ENCODE assay signal across 8 mouse cellular contexts in the genomic region with DNA sequence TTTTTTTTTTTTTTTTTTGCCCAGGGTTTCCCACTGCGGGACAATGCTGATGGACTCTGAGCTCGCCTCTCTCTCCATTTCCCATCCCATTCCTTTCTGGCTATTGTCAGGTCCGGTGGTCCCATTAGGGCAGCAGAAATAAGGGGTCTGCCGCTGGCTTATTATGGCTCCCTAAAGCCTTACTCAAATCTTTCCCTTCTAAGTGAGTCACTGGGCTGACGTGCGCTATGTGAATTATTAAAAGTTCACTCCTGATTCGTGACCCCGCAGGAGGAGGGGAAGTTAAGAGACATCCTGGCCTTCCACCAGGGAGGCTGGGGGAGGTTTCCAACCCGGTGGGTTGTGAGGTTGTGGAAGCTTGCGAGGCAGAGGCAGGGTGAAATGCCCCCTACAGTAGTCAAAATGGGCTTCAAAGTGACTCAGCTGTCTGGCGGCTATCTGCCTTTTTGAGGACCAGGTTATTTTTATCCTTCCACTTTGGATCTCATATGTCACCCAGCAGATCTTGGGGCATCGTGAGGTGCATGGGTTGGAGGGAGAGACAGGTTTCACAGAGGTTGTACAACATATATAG. TPM values are rescaled to one million over a fixed set of nuclear protein-coding genes. Genes with fewer than 3 reads are reported as not detected.
A peak's percentile ranks its signal among the peaks of the same experiment; 100 is the strongest.
DNase-seq lines count a peak whose midpoint lies in the region; ATAC-seq lines count a peak whose summit lies in the region.

No protein-coding gene starts in this region.

- no peak for DNase-seq in lung, adult 18-20 months
- peak; percentile 12 for DNase-seq in embryonic facial prominence, embryonic 14.5 days (ENCODE audit: low spot score)
- DNase-seq in liver, embryonic 13.5 days = no peak
- peak; percentile 6 for DNase-seq in yolk sac, embryonic 10.5 days (ENCODE audit: low spot score)
- DNase-seq in layer of hippocampus, adult 11-12 months (ENCODE audit: low spot score) = no peak

- no peak for ATAC-seq in lung, embryonic 15.5 days (ENCODE audit: borderline replicate concordance, extremely low read depth, low FRiP score, low TSS enrichment)
- ATAC-seq in embryonic facial prominence, embryonic 14.5 days (ENCODE audit: low read depth) = no peak
- no peak for ATAC-seq in heart, embryonic 14.5 days (ENCODE audit: insufficient number of reproducible peaks, insufficient read depth, low FRiP score, low read depth)
- ATAC-seq in liver, embryonic 13.5 days (ENCODE audit: low read depth) = no peak
- no peak for ATAC-seq in activated CD4-positive, CD25-positive, alpha-beta regulatory T cell, adult 4 months

- peak overlapping the region; percentile 92 for H3K4me2 ChIP-seq in lung, embryonic 15.5 days
- peak overlapping the region; percentile 86 for H3K4me2 ChIP-seq in embryonic facial prominence, embryonic 14.5 days (ENCODE audit: low read depth, low read length)
- peak overlapping the region; percentile 65 for H3K4me2 ChIP-seq in heart, embryonic 14.5 days (ENCODE audit: low read length)
- peak overlapping the region; percentile 24; the same call in 1 of the 2 replicates for H3K4me2 ChIP-seq in liver, embryonic 13.5 days

- WGBS in lung, embryonic 15.5 days = 4% methylated on average over 12 of the region's 12 CpGs
- WGBS in embryonic facial prominence, embryonic 14.5 days = 4% methylated on average over 12 of the region's 12 CpGs
- WGBS in heart, embryonic 14.5 days = 4% methylated on average over 12 of the region's 12 CpGs
- 6% methylated on average over 12 of the region's 12 CpGs for WGBS in liver, embryonic 13.5 days (ENCODE audit: insufficient replicate concordance)

- no peaks in the 10 kb centered on the region for H3K36me3 ChIP-seq in lung, embryonic 15.5 days
- H3K36me3 ChIP-seq in embryonic facial prominence, embryonic 14.5 days (ENCODE audit: control insufficient read depth, insufficient read depth, low read length) = no peaks in the 10 kb centered on the region
- no peaks in the 10 kb centered on the region for H3K36me3 ChIP-seq in heart, embryonic 14.5 days (ENCODE audit: control insufficient read depth, insufficient read depth, low read length)
- no peaks in the 10 kb centered on the region for H3K36me3 ChIP-seq in liver, embryonic 13.5 days

- peak overlapping the region; percentile 88 for H3K4me3 ChIP-seq in lung, embryonic 15.5 days
- H3K4me3 ChIP-seq in embryonic facial prominence, embryonic 14.5 days (ENCODE audit: low read depth, low read length) = peak overlapping the region; percentile 81
- H3K4me3 ChIP-seq in heart, embryonic 14.5 days (ENCODE audit: control insufficient read depth in 1 of 2, insufficient read depth in 1 of 2, low read depth in 1 of 2, low read length in 2 of 2) = peak overlapping the region; percentile 91 to 100
- H3K4me3 ChIP-seq in liver, embryonic 13.5 days (replicated peaks) = no peak overlapping the region; the same call in 1 of the 2 replicates

- H3K27ac ChIP-seq in lung, embryonic 15.5 days = no peak overlapping the region
- no peak overlapping the region for H3K27ac ChIP-seq in embryonic facial prominence, embryonic 14.5 days (replicated peaks; ENCODE audit: low read depth, low read length)
- peak overlapping the region; percentile 98 to 99 for H3K27ac ChIP-seq in heart, embryonic 14.5 days (replicated peaks in 1 of 2; ENCODE audit: control insufficient read depth in 1 of 2, insufficient read depth in 1 of 2, low read depth in 2 of 2, low read length in 2 of 2)
- no peak overlapping the region for H3K27ac ChIP-seq in liver, embryonic 13.5 days

- H3K4me1 ChIP-seq in lung, embryonic 15.5 days = peaks cover 8% of the 10 kb centered on the region
- H3K4me1 ChIP-seq in embryonic facial prominence, embryonic 14.5 days (ENCODE audit: control insufficient read depth, insufficient read depth, low read length) = peaks cover 8% of the 10 kb centered on the region; the same call in 1 of the 2 replicates
- H3K4me1 ChIP-seq in heart, embryonic 14.5 days (ENCODE audit: control insufficient read depth in 2 of 2, insufficient read depth in 2 of 2, low read length in 2 of 2) = peaks cover 24 to 45% of the 10 kb centered on the region in 2 experiments
- H3K4me1 ChIP-seq in liver, embryonic 13.5 days (replicated peaks) = no peaks in the 10 kb centered on the region

- no peaks in the 10 kb centered on the region; the same call in 1 of the 2 replicates for H3K27me3 ChIP-seq in lung, embryonic 15.5 days
- H3K27me3 ChIP-seq in embryonic facial prominence, embryonic 14.5 days (replicated peaks; ENCODE audit: control insufficient read depth, insufficient read depth, low read length) = no peaks in the 10 kb centered on the region
- H3K27me3 ChIP-seq in heart, embryonic 14.5 days (ENCODE audit: control insufficient read depth, insufficient read depth, low read length) = no peaks in the 10 kb centered on the region
- H3K27me3 ChIP-seq in liver, embryonic 13.5 days = peaks cover 33% of the 10 kb centered on the region

- no peaks in the 10 kb centered on the region for H3K9me3 ChIP-seq in lung, embryonic 15.5 days
- no peaks in the 10 kb centered on the region for H3K9me3 ChIP-seq in embryonic facial prominence, embryonic 14.5 days (ENCODE audit: control insufficient read depth, low read length)
- H3K9me3 ChIP-seq in heart, embryonic 14.5 days (ENCODE audit: control insufficient read depth, low read length) = no peaks in the 10 kb centered on the region
- no peaks in the 10 kb centered on the region for H3K9me3 ChIP-seq in liver, embryonic 13.5 days (replicated peaks)

- H3K9ac ChIP-seq in lung, embryonic 15.5 days = 0 out of 2 replicates have a peak overlapping the region, but pooled peaks have one; percentile 7
- H3K9ac ChIP-seq in embryonic facial prominence, embryonic 14.5 days (ENCODE audit: low read depth, low read length) = peak overlapping the region; percentile 79
- peak overlapping the region; percentile 98 for H3K9ac ChIP-seq in heart, embryonic 14.5 days (ENCODE audit: low read length)
- no peak overlapping the region for H3K9ac ChIP-seq in liver, embryonic 13.5 days

RNA-seq across cellular contexts. Expression of a gene that starts 1.1 kb away (rescaled TPM):
- 4.9 and 6.2 TPM in 2 replicates for polyA plus RNA-seq in lung, embryonic 15.5 days (2015; fragmentation: Nextera tagmentation; extraction: Ambion mirVana)
- 7.6 and 9.9 TPM in 2 replicates for polyA plus RNA-seq in embryonic facial prominence, embryonic 14.5 days (2014; fragmentation: Nextera tagmentation; extraction: Ambion mirVana)
- 60.4 and 65.4 TPM in 2 replicates for polyA plus RNA-seq in heart, embryonic 14.5 days (2014; fragmentation: Nextera tagmentation; extraction: Ambion mirVana)
- 0.33 and 0.36 TPM in 2 replicates for polyA plus RNA-seq in liver, embryonic 13.5 days (2015; fragmentation: Nextera tagmentation; extraction: Ambion mirVana)
- not detected for polyA plus RNA-seq in activated CD4-positive, CD25-positive, alpha-beta regulatory T cell, adult 4 months (2017; shearing (Covaris generic))

Comparison
In these comparisons a context has a peak if more than half of its experiments do, and no peak if none do; other contexts are left out.
1. H3K27ac ChIP-seq: peak in heart, embryonic 14.5 days (2 of 2); none in lung, embryonic 15.5 days (single experiment), embryonic facial prominence, embryonic 14.5 days (single experiment) and liver, embryonic 13.5 days (single experiment).
2. H3K4me2 ChIP-seq: peak in every context shown above with its lines; median percentile 92 in lung, embryonic 15.5 days; 86 in embryonic facial prominence, embryonic 14.5 days; 65 in heart, embryonic 14.5 days; 24 in liver, embryonic 13.5 days.
3. DNase-seq: peak in embryonic facial prominence, embryonic 14.5 days (single experiment) and yolk sac, embryonic 10.5 days (single experiment); none in lung, adult 18-20 months (0 of 2), liver, embryonic 13.5 days (single experiment) and layer of hippocampus, adult 11-12 months (single experiment).